Mouse (Mus musculus) embryonic facial prominence, embryonic 12.5 days (tissue): ENCODE measurements around the gene Smoc1. TPM values are rescaled to one million over a fixed set of nuclear protein-coding genes. Genes with fewer than 3 reads are reported as not detected.

Experiments
- microRNA-seq: library from miRNA; unstranded; fragments of <30 nt; microRNA quantifications from one replicate; pipeline ENCODE4, GENCODE M21; 2017
- polyA plus RNA-seq: library from polyadenylated mRNA; unstranded; fragments of >200 nt; fragmentation: Nextera tagmentation; extraction: Ambion mirVana; gene quantifications from 2 replicates; pipeline ENCODE4 v1.2.1, GENCODE M21; 2016

Smoc1 gene
- polyA plus RNA-seq, 1 experiment from 2014 or later: 14.7 TPM

Small RNA genes within 50 kb of the gene (microRNA-seq; reads per million reads assigned to microRNA genes)
- gene Mir3067: 12.5 reads per million, percentile 29 among the genes with 10 or more reads in this experiment

Other genes starting within 250 kb of the Smoc1 start
- gene Susd6, start 236.3 kb upstream of the Smoc1 start, polyA plus RNA-seq: 16.0 and 18.0 TPM in 2 replicates
- 595 and 694 TPM in 2 replicates for gene Srsf5, start 81.3 kb upstream of the Smoc1 start, polyA plus RNA-seq
- gene Slc10a1, start 58.1 kb upstream of the Smoc1 start, polyA plus RNA-seq: 0.82 and 0.93 TPM in 2 replicates